Mouse (Mus musculus) layer of hippocampus, adult 11-12 months (tissue): ENCODE results near the gene Ccdc173.
"Not testable (repeated sequence)": the region's sequence is repeated elsewhere in the genome, so short reads cannot be mapped to it uniquely, and the experiment has no call there.

Experiments
- DNase-seq: peaks from one replicate; pipeline ENCODE4 v3.0.0; 2022; ENCODE audit warnings: low spot score

Gene Ccdc173

DNA sequence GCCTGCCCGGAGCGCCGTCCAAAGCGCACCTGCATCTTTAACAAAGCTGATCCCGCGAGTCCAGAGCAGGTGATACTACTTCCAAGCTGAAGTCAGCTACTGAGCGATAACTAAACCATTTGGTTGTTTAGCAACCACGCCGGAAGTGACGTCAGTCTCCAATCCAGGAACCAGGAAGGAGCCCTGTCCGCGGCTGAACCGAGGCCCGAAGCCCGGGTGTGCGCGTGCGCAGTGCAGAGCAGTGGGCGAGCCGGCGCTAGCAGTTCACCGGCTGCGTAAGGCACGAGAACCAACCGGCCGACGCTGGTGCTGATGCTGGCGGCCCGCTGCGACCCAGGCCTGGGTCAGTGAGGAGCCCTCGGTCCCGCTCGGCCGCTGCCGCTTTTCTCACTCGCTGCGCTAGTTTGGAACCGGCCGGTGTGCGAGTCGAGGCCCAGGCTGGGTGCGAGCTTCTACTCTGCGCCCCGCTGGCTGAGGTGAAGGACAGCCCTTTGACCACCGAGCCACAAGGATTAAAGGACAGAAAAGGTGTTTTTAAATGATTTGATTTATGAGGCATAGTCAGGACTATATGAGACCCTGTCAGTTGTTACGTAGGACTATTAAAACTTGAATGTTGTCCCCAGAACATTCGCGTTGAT, at the start of gene Ccdc173, which contains the start of gene Phospho2:
Ccdc173 (minus strand) TSS at position 147 of the 641 bp plus-strand sequence.
Phospho2 (plus strand) TSS at position 195 of the 641 bp plus-strand sequence.
- DNase-seq: peak; percentile 98

DNA sequence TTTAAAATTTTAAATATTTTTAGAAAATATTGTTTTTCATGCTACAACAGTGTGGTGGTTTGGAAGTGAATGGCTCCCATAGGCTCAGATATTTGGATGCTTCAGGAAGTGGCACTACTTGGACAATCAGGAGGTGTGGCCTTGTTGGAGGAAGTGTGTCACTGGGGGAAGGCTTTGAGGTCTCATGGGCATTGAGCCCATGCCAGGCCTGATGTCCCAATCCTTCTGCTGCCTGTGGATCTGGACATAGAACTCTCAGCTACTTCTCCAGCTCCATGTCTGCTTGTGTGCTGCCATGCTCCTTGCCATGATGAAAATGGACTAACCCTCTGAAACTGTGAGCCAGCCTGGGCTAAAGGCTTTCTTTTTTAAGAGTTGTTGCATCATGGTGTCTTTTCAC, 49.3 kb upstream of the Ccdc173 start:
- no peak for DNase-seq

- no peak for DNase-seq
Measured at GRCm38 (mm10) chr2:69837996-69838395, 48.6 kb upstream of the Ccdc173 start.

- no peak for DNase-seq
Measured at GRCm38 (mm10) chr2:69837244-69837967, 48.0 kb upstream of the Ccdc173 start.

DNA sequence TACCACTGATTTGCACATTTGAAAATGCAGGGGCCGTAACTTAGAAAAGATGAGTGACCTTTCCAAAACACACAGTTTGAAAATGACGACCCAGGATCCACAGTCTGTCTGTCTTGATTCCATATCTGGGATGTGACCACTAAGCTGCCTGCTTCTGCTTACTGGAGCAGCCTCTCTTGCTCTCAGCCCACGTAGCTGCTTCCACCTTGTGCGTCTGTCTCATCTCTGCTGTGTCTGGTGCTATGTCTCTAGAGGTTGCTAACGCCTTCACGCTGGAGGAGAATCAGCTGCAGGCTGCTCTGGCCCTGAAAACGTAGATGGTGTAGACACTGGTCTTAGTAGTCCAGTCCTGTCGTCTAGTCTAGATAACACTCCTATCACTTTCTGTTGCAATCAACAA, 40.7 kb upstream of the Ccdc173 start:
- DNase-seq: no peak

DNA sequence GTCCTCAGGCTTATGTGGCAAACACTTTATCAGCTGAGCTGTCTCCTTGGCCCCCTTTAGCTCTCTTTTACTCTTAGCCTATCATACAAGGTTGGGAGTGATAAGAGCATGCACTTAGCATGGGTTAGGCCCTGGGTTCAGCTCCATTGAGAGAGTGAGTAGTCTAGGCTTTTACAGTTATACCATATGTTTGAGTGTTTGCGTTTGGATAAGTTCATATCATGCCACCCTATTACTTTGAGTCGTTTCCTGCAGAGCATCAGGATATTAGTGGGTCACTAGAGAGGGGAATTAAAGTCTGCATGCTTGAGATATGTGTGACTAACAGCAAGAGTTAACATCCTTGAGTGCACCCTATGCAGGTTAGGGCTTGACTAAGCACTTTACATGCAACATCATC, 40.3 kb upstream of the Ccdc173 start:
- no peak for DNase-seq

DNA sequence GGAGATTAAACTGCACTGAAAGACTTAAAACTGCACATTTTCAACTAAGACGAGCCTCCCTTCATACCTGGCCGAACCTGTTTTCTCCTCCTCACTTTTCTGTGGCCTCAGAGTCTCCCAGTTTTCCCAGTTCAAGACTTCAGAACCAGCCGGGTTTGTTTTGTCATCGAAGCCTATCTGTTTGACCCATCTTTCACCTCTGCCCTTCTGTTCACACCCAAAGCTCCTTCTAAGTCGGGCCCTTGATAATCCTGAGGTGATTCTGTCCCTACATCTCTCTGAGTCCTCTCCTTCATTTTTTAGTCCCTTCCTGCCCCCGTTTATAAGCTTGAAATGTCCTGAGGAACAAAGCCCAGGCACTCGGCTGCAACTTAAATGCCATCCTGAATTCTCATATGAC, 38.7 kb upstream of the Ccdc173 start:
- no peak for DNase-seq

DNA sequence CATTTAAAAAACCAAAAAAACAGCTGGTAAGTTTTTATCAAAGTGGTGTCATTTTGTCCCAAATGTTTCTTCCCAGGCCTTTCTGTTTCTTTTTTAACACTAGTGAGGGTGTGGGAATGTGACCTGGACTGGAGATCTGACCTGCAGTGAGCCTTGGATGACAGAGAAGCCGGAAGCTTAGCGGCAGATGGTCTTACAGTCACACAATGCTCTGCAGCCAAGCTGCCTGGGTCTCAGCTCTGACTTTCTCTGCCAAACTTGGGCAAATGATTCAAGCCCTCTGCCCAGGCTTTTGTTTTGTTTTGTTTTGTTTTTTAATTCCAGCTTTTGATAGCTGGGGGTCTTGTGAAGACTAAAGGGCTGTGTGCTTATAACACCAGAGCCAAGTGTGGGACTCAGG, 37.0 kb upstream of the Ccdc173 start:
- DNase-seq: no peak

- no peak for DNase-seq
Measured at GRCm38 (mm10) chr2:69825898-69826297, 36.5 kb upstream of the Ccdc173 start.

- peak; percentile 27 for DNase-seq
Measured at GRCm38 (mm10) chr2:69823129-69823677, 33.8 kb upstream of the Ccdc173 start.

DNA sequence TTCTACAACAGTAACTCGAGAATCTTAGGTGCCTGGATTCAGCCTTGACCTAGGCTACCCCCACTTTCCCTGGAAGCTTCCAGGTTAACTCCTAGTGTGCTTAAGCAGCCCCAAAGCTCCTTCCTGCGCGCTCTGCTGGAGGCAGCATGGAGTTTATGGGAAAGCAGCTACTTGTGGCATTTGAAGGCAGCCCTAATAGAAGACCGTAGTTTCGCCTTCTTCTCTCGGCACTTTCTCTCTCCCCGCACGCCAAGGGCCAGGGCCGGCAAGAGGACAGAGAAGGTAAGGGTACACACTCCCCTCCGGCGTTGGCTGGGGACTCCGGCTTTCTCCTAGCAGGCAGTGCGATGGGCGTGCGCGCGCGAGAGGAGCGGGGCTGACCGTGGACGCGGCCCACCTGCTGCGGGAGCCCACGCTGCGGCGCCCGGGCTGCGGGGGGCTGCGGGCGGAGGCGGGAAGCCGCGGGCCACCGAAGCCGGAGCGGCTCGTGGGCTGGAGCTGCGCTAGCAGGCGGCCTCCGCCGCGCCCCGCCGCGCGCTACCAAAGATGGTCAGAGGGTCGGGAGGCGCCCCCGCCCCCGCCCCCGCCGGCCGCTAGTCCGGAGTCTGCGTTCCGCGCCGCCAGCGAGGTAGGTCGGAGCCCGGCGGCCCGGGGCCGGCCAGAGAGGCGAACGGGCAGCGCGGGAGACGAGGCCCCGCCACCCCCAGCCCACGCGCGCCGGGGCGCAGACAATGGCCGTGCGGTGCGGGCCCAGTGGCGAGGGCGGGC, 33.2 kb upstream of the Ccdc173 start:
- peak; percentile 33 for DNase-seq

DNA sequence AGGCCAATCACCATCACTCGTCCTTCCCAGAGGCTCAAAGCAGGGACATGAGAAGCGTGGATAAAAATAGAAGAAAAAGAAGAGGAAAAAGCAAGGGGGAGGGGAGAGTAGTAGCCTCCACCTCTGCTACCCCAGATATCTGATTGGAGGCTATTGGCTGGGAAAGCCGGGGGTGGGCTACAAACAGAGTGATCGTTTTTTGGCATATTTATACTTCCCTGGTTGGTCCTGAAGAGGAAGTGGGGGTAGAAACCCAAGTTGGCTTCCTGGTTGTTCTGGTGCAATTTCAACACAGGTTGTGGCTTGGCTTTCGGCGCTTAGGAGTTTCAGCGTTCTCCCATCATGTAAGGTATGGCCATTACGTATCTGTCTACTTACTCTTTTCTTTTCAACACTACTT, 32.3 kb upstream of the Ccdc173 start, which contains the start of gene Klhl23:
Klhl23 (plus strand) TSS at position 234 of the 400 bp plus-strand sequence.
- no peak for DNase-seq

DNA sequence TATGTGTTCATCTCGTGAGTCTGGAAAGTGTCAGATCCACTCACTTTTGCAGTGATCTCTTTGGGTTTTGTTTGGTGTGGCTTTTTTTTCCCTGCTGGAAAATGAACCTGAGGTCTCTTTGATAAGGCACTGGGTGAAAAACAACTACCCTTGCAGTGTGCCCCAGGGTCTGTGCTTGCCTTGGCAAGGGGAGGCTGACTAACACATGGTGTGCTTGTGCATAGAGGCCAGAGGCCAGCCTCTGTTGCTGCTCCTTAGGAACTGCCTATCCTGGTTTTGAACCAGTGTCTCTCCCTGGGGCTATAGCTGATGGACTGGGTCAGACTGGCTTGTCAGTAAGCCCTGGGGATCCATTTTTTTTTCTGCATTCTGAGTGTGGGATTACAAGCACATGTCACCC, 30.8 kb upstream of the Ccdc173 start:
- DNase-seq: no peak

GRCm38 (mm10) chr2:69818350-69819085, 29.1 kb upstream of the Ccdc173 start:
- DNase-seq: no peak

- DNase-seq: no peak
Measured at GRCm38 (mm10) chr2:69816575-69816974, 27.2 kb upstream of the Ccdc173 start.

- not testable (repeated sequence) for DNase-seq
Measured at GRCm38 (mm10) chr2:69811349-69811748, 22.0 kb upstream of the Ccdc173 start.

DNA sequence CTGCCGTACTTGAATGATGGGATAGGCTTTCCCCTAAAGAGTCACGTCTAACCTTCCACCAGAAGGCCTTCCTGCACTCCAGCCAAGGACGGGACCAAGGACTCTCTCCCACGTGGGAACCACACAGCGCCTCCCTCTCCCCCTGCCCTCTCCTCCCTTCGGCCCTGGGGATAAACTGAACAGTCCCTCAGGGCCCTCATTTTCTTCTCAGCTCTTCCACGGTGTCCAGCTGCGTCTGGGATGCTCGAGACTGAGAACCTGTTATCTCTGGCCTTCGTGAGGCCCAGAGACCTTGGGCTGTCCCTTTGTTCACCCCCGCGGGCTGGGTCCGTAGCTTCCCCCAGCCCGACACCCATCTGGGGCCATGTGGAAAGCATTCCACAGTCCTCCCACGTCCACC, 20.8 kb upstream of the Ccdc173 start:
- no peak for DNase-seq

GRCm38 (mm10) chr2:69804663-69805062, 15.3 kb upstream of the Ccdc173 start:
- DNase-seq: not testable (repeated sequence)

DNA sequence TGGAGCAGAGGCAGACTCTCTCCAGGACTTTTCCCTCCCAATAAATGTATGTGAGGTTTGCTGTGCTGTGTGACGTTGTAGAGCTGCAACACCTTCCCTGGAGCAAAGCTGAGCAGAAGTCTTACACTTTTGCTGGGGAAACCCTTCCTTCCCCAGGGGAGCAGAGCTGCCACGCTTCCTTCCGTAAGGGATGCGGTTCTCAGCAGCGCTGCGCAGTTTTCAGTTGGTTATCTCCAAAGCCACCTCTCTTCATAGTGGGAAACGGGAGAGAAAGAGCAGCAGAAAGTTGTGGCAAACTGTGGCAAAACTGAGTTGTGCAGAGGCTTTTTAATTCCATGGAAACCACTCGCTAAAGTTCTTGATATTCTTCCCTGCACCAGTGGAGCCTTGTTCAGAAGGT, 14.4 kb upstream of the Ccdc173 start:
- no peak for DNase-seq

GRCm38 (mm10) chr2:69802911-69803312, 13.5 kb upstream of the Ccdc173 start:
- peak; percentile 59 for DNase-seq

GRCm38 (mm10) chr2:69790722-69791121, 1.3 kb upstream of the Ccdc173 start:
- DNase-seq: no peak

DNA sequence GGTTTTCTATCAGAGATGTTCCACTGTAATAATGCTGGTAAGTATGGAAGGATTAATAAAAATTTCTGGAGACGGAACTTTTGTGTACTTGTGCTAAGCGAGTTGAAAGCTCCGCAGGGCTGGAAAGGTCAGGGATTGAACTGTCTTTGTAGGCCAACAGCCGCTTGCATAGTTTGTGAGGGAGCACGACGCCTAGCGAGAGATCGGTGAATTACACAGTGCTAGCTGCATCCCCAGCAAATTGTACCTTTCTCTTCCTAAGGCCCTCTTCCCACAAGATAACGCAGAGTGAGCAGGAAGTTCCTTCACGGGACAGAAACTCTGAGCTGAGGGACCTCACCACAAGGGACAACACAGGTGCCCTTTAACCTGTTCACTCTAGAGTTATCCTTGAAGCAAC, 910 bp upstream of the Ccdc173 start:
- DNase-seq: peak; percentile 88
